Mouse (Mus musculus) heart, embryonic 11.5 days (tissue): Measurements from ENCODE around the gene Pard3. TPM values are rescaled to one million over a fixed set of nuclear protein-coding genes. Genes with fewer than 3 reads are reported as not detected.

Experiments used
- ATAC-seq: fragments of 200-750 bp; cut with Nextera tagmentation; replicated peaks from 2 replicates; pipeline ENCODE4 v1.8.0; 2017; ENCODE audit warnings: moderate library complexity; ENCODE audit not compliant: insufficient number of reproducible peaks, low FRiP score, low TSS enrichment
- H3K27ac ChIP-seq: fragments of 300-500 bp; sonication (generic); 2 replicates; pipeline ENCODE4 v1.5.1; 2014; ENCODE audit warnings: mild to moderate bottlenecking, low read depth, low read length
- H3K27me3 ChIP-seq: fragments of 300-500 bp; sonication (generic); 2 replicates; pipeline ENCODE4 v1.6.1; 2014; ENCODE audit warnings: mild to moderate bottlenecking, low read length, mixed read lengths; ENCODE audit not compliant: control insufficient read depth, insufficient read depth
- H3K36me3 ChIP-seq: fragments of 300-500 bp; sonication (generic); 2 replicates; pipeline ENCODE4 v1.6.1; 2014; ENCODE audit warnings: mild to moderate bottlenecking, low read length, moderate library complexity, mixed read lengths; ENCODE audit not compliant: control insufficient read depth, insufficient read depth
- H3K4me1 ChIP-seq: fragments of 300-500 bp; sonication (generic); 2 replicates; pipeline ENCODE4 v1.6.1; 2014; ENCODE audit warnings: low read length; ENCODE audit not compliant: control insufficient read depth, insufficient read depth
- H3K4me2 ChIP-seq: fragments of 300-500 bp; sonication (generic); 2 replicates; pipeline ENCODE4 v1.6.1; 2014; ENCODE audit warnings: mild to moderate bottlenecking, moderate library complexity
- H3K4me3 ChIP-seq: fragments of 300-500 bp; sonication (generic); 2 replicates; pipeline ENCODE4 v1.5.1; 2014; ENCODE audit warnings: low read depth, low read length
- H3K9ac ChIP-seq: fragments of 300-500 bp; sonication (generic); 2 replicates; pipeline ENCODE4 v1.6.1; 2014; ENCODE audit warnings: mild to moderate bottlenecking, low read depth, low read length, moderate library complexity
- H3K9me3 ChIP-seq: fragments of 300-500 bp; sonication (generic); replicated peaks from 2 replicates; pipeline ENCODE4 v1.6.1; 2016; ENCODE audit warnings: low read length; ENCODE audit not compliant: control insufficient read depth
- WGBS: fragments of 180-500 bp; shearing (Covaris S2); extraction: QIAGEN DNeasy Blood & Tissue Kit; methylation state at CpG from one replicate; pipeline ENCODE4 v1.1.7; 2014; ENCODE audit not compliant: insufficient replicate concordance; 5-methylcytosine and 5-hydroxymethylcytosine counted together
- polyA plus RNA-seq: library from polyadenylated mRNA; unstranded; fragments of >200 nt; fragmentation: Nextera tagmentation; extraction: Ambion mirVana; gene quantifications from 2 replicates; pipeline ENCODE4 v1.2.1, GENCODE M21; 2014

The Pard3 gene
- polyA plus RNA-seq, 1 experiment from 2014 or later: 24.0 TPM

- Histone ChIP-seq H3K4me1 (peaks cover 15% of the 10 kb centered on the region), H3K9ac (no peak overlapping the region), H3K27ac (no peak overlapping the region), H3K36me3 (no peaks in the 10 kb centered on the region), H3K4me2 (no peak overlapping the region; the same call in 1 of the 2 replicates), H3K9me3 (no peaks in the 10 kb centered on the region), H3K4me3 (no peak overlapping the region), H3K27me3 (no peaks in the 10 kb centered on the region)
- 60% methylated on average over 7 of the region's 7 CpGs for WGBS
- ATAC-seq: no peak
Observed at GRCm38 (mm10) chr8:127254625-127255024, 190.9 kb downstream of the Pard3 start.

GRCm38 (mm10) chr8:127257086-127257485 is 193.4 kb downstream of the Pard3 start:
- no peak overlapping the region for H3K4me2 ChIP-seq
- H3K4me3 ChIP-seq: no peak overlapping the region
- H3K4me1 ChIP-seq: peaks cover 14% of the 10 kb centered on the region
- H3K27me3 ChIP-seq: no peaks in the 10 kb centered on the region
- no peak overlapping the region for H3K27ac ChIP-seq
- no peaks in the 10 kb centered on the region for H3K36me3 ChIP-seq
- 92% methylated on average over 3 of the region's 3 CpGs for WGBS
- H3K9me3 ChIP-seq: no peaks in the 10 kb centered on the region
- H3K9ac ChIP-seq: no peak overlapping the region
- ATAC-seq: no peak

GRCm38 (mm10) chr8:127261051-127261450 is 197.4 kb downstream of the Pard3 start:
- H3K4me1 ChIP-seq: peaks cover 6% of the 10 kb centered on the region; the same call in 1 of the 2 replicates
- 88% methylated on average over 6 of the region's 6 CpGs for WGBS
- no peaks in the 10 kb centered on the region for H3K27me3 ChIP-seq
- no peaks in the 10 kb centered on the region for H3K36me3 ChIP-seq
- no peak overlapping the region for H3K4me3 ChIP-seq
- H3K9ac ChIP-seq: no peak overlapping the region
- ATAC-seq: no peak
- no peaks in the 10 kb centered on the region for H3K9me3 ChIP-seq
- H3K4me2 ChIP-seq: no peak overlapping the region
- H3K27ac ChIP-seq: no peak overlapping the region

GRCm38 (mm10) chr8:127262026-127262425 is 198.3 kb downstream of the Pard3 start:
- no peak for ATAC-seq
- H3K4me1 ChIP-seq: peaks cover 6% of the 10 kb centered on the region; the same call in 1 of the 2 replicates
- WGBS: 84% methylated on average over 7 of the region's 7 CpGs

GRCm38 (mm10) chr8:127262436-127262835 is 198.7 kb downstream of the Pard3 start:
- H3K4me1 ChIP-seq: peaks cover 6% of the 10 kb centered on the region; the same call in 1 of the 2 replicates
- H3K27ac ChIP-seq: no peak overlapping the region
- no peaks in the 10 kb centered on the region for H3K9me3 ChIP-seq
- no peak overlapping the region for H3K4me3 ChIP-seq
- ATAC-seq: no peak
- H3K36me3 ChIP-seq: no peaks in the 10 kb centered on the region
- no peaks in the 10 kb centered on the region for H3K27me3 ChIP-seq
- no peak overlapping the region for H3K4me2 ChIP-seq
- WGBS: 59% methylated on average over 3 of the region's 3 CpGs
- H3K9ac ChIP-seq: no peak overlapping the region

More at GRCm38 (mm10) chr8:127262026-127262425, 198.3 kb downstream of the Pard3 start:
- H3K4me2 ChIP-seq: no peak overlapping the region
- no peak overlapping the region for H3K9ac ChIP-seq
- no peaks in the 10 kb centered on the region for H3K9me3 ChIP-seq
- no peaks in the 10 kb centered on the region for H3K27me3 ChIP-seq
- no peak overlapping the region for H3K4me3 ChIP-seq
- no peak overlapping the region for H3K27ac ChIP-seq
- H3K36me3 ChIP-seq: no peaks in the 10 kb centered on the region

DNA sequence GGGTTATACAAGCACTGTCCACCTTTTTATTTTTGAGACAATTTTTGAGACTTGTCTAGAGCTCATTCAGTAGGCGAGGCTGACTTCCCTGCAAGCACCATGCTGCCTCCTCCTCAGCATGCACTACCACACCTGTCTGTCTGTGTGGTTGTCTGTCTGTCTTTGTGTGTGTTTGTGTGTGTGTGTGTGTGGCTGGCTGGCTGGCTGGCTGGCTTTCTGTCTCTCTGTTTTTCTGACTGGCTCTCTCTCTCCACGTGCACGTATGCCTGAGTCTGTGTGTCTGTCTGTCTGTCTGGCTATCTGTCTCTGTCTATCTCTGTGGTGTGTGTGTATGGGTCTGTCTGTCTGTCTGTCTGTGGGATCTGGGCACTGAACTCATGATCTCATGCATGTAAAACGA is 199.2 kb downstream of the Pard3 start:
- H3K9me3 ChIP-seq: no peaks in the 10 kb centered on the region
- 80% methylated on average over 4 of the region's 4 CpGs for WGBS
- H3K4me2 ChIP-seq: no peak overlapping the region
- H3K36me3 ChIP-seq: no peaks in the 10 kb centered on the region
- no peak overlapping the region for H3K4me3 ChIP-seq
- no peak overlapping the region for H3K9ac ChIP-seq
- H3K27me3 ChIP-seq: no peaks in the 10 kb centered on the region
- H3K27ac ChIP-seq: no peak overlapping the region
- no peak for ATAC-seq
- H3K4me1 ChIP-seq: peaks cover 6% of the 10 kb centered on the region; the same call in 1 of the 2 replicates

DNA sequence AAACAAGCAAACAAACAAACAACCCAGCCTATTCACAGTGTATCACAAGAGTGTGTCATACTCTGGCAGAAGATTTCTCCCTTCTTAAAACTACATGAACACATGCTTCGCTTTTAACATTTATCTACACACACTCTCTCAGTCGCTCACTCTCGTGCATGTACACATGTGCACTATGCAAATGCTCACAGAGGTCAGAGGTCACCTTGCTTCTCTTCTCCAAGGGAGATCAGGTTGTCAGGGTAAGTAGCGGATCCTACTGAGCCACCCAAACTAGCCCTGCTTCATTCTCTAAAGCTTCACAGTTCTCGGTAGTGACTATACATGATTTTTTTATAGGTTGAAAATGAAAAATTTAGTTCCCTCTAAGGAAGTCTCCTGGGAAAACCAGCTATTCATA is 199.8 kb downstream of the Pard3 start:
- 77% methylated on average over 5 of the region's 5 CpGs for WGBS
- Histone ChIP-seq H3K4me1 (peaks cover 5% of the 10 kb centered on the region; the same call in 1 of the 2 replicates), H3K9ac (no peak overlapping the region), H3K27ac (no peak overlapping the region), H3K9me3 (no peaks in the 10 kb centered on the region), H3K27me3 (no peaks in the 10 kb centered on the region), H3K4me2 (no peak overlapping the region), H3K4me3 (no peak overlapping the region), H3K36me3 (no peaks in the 10 kb centered on the region)
- no peak for ATAC-seq

DNA sequence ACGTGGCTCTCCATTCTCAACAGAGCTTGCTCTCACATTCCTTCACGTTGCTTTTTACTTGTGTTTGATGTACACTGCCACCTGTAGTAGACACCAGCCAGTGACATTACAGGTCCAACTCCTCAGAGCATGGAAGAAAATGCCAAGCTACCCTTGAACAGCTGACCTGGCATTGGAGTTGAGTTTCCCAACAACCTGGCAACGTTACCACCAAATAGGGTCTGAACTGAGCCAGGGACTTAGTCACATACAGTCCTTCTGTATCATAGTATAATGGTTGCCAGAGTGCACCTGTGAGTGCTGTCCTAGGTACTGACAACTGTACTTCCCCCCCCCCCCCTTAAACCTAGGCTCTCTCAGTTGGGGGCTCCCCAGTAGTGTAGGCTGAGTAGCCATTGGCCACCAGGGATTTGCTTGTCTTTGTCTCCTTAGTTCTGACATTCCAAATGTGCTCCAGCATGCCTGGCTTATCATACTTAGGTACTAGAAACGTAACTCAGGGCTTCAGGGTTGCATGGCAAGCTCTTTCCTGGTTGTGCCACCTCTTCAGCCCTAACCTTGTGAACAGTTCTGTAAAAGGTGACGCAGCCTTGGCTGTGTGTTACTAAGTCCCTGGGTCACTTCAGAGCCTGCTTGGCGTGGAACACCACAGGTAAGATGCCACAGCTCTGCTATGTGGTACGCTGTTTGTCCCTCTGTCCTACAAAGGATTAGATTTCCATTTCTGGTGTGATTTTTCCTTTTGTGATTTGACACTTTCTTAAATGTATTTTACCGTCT is 201.2 kb downstream of the Pard3 start:
- no peak for ATAC-seq
- no peak overlapping the region for H3K4me3 ChIP-seq
- 0 out of 2 replicates have a peak, but pooled peaks cover 3% of the 10 kb centered on the region for H3K4me1 ChIP-seq
- H3K36me3 ChIP-seq: no peaks in the 10 kb centered on the region
- H3K27ac ChIP-seq: no peak overlapping the region
- H3K4me2 ChIP-seq: no peak overlapping the region
- H3K9me3 ChIP-seq: no peaks in the 10 kb centered on the region
- 82% methylated on average over 8 of the region's 8 CpGs for WGBS
- H3K27me3 ChIP-seq: no peaks in the 10 kb centered on the region
- no peak overlapping the region for H3K9ac ChIP-seq

DNA sequence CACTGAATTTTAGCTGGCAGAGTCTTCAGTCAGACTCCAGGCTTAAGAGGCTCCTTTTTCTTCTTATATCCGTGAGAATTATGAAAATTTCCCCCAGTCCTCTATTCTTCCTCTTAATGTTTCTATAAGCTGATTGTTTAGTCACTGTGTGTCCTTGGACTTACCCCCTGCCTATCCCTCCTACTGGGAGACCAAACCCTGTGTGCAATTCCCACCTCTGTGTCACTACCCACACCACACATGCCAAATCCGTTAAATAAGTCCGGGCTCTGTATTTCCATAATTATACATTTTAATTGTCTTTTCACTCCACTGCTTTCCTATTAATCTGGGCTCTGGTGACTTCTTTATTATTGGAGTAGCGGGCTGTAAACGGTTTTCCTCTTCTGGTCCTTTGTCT is 203.1 kb downstream of the Pard3 start:
- Histone ChIP-seq H3K9me3 (no peaks in the 10 kb centered on the region), H3K27me3 (no peaks in the 10 kb centered on the region), H3K4me3 (no peak overlapping the region), H3K27ac (no peak overlapping the region), H3K4me1 (0 out of 2 replicates have a peak, but pooled peaks cover 3% of the 10 kb centered on the region), H3K9ac (no peak overlapping the region), H3K4me2 (no peak overlapping the region), H3K36me3 (no peaks in the 10 kb centered on the region)
- no peak for ATAC-seq
- 80% methylated on average over 5 of the region's 5 CpGs for WGBS
